Mouse (Mus musculus) brown adipose tissue, adult 24 weeks (tissue): ENCODE data around the gene Sucnr1. TPM values are rescaled to one million over a fixed set of nuclear protein-coding genes. Genes with fewer than 3 reads are reported as not detected.

ENCODE experiments used
- H3K27ac ChIP-seq: fragments of 200-500 bp; replicated peaks from 2 replicates; pipeline ENCODE4 v1.5.1; 2012; ENCODE audit warnings: low read depth, mild to moderate bottlenecking, low read length
- H3K4me1 ChIP-seq: fragments of 200-500 bp; 2 replicates; pipeline ENCODE4 v1.6.1; 2012; ENCODE audit warnings: low read length, mixed read lengths; ENCODE audit not compliant: control insufficient read depth, insufficient read depth, insufficient read length
- H3K4me3 ChIP-seq: fragments of 200-500 bp; 2 replicates; pipeline ENCODE4 v1.5.1; 2012; ENCODE audit warnings: low read depth, mild to moderate bottlenecking, low read length, moderate library complexity; ENCODE audit not compliant: insufficient read depth
- polyA plus RNA-seq: library from polyadenylated mRNA; stranded (reverse); fragments of >200 nt; gene quantifications from 2 replicates; pipeline ENCODE4 v1.2.4, GENCODE M21; 2012; ENCODE audit not compliant: missing spikeins, insufficient read depth, insufficient read length

The Sucnr1 gene
- 15.1 and 17.4 TPM in 2 replicates for polyA plus RNA-seq

DNA sequence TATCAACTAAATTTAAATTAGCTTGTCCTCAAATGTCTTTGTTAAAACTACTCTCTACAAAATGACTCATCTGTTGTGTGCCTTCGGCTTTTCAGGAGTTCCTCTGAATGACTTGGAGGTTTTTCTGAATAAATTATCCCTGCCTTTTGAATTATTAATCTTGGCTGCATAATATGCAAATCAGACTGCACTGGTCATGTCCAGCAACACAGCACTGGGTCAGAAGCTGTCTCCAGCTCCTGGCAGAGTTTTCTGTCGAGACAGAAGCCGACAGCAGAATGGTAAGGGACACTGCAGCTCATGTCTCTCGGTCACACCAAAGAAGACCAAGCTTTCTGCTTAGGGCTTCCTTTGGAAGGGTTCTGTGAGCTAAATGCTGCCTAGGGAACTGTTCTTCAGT is at the start of gene Sucnr1:
Gene Sucnr1, plus strand, starts transcription at position 222 of the 400 bp plus-strand sequence.
- peak within 1 kb of the TSS; percentile 51 for H3K4me3 ChIP-seq

DNA sequence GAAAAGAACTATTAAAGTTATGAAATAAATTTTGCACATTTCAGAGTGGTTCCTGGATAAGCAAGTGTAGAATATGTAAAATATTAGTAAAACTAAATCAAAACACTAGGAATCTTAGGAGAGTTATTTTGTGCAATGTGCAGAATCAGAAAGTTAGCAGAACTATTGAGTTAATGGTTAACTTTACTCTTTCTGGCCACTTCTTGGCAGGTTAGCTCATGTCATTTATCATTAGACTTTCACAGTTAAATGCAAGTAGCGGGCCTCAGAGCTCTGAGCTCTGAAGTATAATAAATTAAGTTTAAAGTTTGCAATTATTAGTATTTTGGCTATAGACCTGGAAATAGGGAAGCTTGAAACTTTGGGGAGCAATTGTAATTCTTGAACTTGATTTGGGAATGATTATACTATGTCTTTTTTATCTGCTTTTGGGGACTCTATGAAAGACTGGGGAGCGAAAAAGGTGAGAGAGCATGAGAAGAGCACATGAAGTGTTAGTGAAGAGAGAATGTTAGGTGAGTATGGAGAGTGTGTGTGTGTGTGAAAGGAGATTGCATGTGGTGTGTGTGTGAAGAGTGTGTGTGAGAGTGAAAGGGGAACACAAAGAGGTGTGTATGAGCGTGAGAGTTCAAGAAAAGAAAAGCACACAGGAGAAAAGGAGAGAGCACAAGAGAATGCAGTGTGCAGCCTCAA is 35.3 kb upstream of the Sucnr1 start:
- no peaks in the 10 kb centered on the region for H3K4me1 ChIP-seq

More for the DNA sequence above, at the start of gene Sucnr1:
- Histone ChIP-seq H3K27ac (peak within 1 kb of the TSS; percentile 55; the same call in 1 of the 2 replicates), H3K4me1 (no peaks in the 10 kb centered on the region)

DNA sequence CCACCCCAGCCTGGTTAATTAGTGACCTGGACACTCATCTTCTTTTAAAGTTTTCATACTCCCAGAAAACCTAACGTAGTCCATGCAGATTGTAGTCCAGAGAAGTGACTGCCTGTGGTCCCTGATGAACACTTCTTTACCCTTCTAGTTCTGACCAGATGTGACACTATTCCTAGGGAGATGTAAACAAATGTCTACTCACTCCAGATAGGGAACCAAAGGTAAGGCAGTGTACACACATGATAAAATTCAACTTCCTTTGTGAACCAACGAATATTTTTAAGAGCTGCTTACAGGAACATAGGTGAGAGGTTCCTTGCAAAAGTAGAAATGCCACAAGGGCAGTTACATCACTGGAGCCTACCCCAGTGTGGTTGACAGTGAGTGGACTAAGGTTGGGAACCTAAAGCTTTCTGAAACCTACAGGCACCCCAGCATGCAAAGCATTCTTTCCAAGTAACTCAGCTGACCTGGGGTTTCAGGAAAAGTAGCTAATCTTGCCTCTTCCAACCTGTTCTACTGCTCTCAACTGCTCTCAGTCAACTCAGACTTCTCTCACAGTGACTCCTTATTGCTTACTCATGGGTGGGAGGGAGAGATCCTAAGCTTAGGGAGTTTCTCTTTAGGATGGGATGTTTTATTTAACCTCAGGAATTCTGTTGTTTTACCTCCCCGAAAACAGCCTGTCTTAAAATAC is 28.3 kb upstream of the Sucnr1 start:
- Histone ChIP-seq H3K27ac (no peak overlapping the region), H3K4me3 (no peak overlapping the region), H3K4me1 (no peaks in the 10 kb centered on the region)

More for the DNA sequence above, 35.3 kb upstream of the Sucnr1 start:
- Histone ChIP-seq H3K27ac (no peak overlapping the region), H3K4me3 (no peak overlapping the region)

DNA sequence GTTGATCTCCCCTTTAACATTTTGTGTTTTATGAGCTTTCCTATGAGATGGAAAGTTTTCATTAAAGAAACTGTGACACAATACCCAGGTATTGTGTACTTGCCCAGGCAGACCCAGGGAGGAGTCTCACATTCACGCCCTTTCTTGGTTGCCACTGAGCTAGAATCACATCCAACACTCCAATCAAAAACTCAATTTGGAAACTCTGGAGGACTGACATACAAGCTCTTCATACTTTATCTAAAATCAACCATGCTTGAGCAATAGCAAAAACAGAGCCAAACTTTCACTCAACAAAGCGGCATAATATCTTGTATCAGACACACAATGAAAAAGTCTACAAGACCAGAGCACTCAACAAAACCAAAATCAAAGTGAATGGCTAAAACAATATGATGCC is 27.7 kb upstream of the Sucnr1 start:
- H3K4me1 ChIP-seq = no peaks in the 10 kb centered on the region
- no peak overlapping the region for H3K4me3 ChIP-seq
- no peak overlapping the region for H3K27ac ChIP-seq

DNA sequence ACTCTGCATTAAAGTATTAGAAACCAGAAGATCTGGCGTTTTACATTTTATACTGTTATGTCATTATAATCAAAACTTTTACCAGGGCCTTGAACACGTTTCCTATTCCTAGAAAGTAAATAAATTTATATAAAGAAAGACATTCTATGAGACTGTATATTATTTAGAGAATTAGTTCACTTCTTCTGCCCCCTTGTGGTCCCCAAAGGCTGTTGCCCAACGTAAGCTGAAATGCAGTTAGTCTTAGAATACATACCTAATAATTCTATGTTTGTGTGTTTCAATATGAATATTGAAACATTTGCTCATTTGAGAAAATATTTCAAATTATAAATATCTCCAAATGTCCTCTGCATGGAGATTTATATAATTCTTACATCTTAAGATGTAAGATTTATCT is 25.2 kb upstream of the Sucnr1 start:
- H3K4me1 ChIP-seq = no peaks in the 10 kb centered on the region
- no peak overlapping the region for H3K4me3 ChIP-seq
- H3K27ac ChIP-seq = no peak overlapping the region

DNA sequence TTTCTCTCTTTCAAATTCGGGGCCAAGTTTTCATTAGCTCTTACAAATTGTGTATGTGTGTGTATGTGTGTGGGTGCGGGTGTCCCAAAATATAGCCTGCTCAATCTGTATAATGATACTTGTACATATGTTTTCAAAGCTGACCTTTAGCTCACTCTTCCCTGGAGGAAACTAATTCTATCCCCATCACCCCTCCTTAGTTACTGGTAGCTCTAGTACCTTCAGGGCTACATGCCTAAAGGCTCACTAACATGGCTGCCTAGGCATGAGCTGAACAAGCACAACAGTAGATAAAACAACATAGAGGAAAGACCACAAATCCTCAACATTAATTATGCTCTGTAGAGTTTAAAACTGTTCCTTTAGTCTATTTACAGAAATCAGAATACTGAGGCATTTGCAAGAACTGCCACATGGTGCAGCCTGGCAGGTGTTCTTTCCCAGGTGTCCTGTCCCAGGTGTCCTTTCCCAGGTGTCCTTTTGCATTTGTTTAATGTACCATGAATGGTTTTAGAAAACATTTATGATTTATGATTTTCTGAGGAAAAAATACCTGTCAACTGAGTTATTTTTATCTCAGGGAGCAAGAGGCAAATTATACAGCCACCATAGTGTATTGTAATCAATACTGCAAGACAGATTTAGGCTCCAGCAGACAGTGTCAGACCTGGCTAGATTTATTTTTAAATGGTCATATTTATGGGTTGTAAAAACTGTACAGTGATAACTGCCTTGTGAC is 24.4 kb upstream of the Sucnr1 start:
- Histone ChIP-seq H3K4me3 (no peak overlapping the region), H3K4me1 (no peaks in the 10 kb centered on the region), H3K27ac (no peak overlapping the region)

DNA sequence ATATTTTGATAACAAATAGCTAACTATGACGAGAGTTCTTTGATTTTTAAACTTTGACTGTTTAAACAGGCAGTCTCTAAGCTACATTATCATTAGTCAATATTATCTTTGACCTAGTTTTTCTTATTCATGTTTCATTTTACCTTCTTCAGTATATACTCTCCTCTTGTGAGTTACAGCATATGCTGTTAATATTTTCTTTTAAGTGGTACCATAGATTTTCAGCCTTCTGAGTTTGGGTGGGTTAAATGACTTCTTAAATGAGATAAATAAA is 23.9 kb upstream of the Sucnr1 start:
- H3K4me1 ChIP-seq = no peaks in the 10 kb centered on the region
- no peak overlapping the region for H3K27ac ChIP-seq
- H3K4me3 ChIP-seq = no peak overlapping the region

DNA sequence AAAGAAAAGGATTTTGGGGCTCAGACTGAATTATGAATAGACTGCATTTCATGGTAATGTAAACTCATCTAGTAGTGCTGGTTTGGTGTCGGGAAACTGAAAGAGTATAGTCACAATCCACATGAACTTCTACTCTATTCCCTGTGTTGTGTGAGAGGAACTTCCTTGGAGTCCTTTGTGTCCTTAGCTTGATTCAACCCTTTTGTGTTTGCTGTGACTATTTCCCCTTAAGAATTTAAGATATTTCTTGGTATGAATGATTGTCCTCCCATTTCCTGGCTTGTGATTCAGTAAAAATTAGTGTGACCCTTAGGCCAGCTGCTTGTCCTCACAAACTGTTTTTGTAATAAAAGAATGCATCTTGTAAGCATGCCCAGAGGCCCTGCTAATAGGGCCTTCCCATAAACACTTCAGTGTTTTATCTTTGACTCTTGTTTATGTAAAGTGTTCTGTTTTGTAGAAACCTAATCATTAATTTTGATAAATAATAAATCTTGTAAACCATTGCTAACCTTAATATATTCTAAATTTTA is 2.7 kb upstream of the Sucnr1 start:
- no peak overlapping the region for H3K4me3 ChIP-seq
- H3K27ac ChIP-seq = no peak overlapping the region
- no peaks in the 10 kb centered on the region for H3K4me1 ChIP-seq

DNA sequence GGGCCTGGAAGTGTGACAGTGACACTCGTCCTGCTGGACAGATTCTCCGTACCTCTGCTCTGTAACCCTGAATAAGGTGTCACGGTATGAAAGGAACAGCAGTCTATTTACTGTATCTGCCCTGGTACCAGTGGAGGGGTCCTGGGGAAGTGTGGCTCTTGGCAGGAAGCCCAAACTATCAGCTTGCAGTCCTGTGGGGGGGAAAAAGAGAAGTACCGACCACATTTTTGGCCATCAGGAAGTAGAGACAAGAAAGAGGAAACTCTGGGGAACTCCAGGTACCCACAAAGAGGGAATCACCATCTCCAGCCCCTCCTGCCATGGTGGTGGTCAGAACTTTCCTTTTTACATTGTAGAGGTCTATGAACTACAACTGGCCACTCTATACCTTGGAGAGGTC is 1.1 kb upstream of the Sucnr1 start:
- Histone ChIP-seq H3K27ac (no peak overlapping the region), H3K4me3 (no peak overlapping the region), H3K4me1 (no peaks in the 10 kb centered on the region)

DNA sequence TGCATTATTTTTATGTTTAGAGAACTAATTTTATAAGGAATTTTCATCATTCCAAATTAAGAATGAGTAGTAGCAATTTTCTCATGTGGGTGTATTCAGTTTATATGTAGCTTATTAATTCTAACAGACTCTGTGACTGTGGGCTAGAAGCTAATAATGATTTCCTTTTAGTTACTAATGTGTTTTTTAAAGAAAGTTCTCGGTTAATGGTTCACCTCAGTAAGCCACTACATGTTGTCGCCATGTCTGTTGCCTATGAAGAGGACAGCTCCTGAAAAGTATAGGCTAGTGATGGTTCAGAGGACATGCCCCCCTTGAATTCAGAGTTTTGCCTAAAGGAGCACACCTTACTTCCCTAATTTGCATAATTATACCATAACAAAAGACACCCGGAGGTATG is 1.1 kb downstream of the Sucnr1 start:
- Histone ChIP-seq H3K27ac (no peak overlapping the region), H3K4me3 (no peak overlapping the region), H3K4me1 (no peaks in the 10 kb centered on the region)

DNA sequence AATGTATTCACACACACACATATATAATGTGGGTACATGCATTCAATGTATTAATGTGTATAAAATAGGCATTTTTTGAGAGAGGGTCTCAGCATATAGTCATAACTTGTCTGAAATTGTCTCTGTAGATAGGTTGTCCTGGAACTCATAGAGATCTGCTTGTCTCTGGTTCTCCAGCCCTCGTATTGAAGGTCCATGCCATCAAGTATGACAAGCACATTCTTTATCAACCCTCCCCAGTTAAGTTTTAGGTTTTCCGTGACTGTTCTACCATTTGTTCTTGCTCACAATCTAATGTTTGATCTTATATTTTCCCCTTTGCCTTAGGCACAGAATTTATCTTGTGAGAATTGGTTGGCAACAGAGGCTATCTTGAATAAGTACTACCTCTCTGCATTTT is 4.1 kb downstream of the Sucnr1 start:
- Histone ChIP-seq H3K4me3 (no peak overlapping the region), H3K4me1 (no peaks in the 10 kb centered on the region), H3K27ac (no peak overlapping the region)

DNA sequence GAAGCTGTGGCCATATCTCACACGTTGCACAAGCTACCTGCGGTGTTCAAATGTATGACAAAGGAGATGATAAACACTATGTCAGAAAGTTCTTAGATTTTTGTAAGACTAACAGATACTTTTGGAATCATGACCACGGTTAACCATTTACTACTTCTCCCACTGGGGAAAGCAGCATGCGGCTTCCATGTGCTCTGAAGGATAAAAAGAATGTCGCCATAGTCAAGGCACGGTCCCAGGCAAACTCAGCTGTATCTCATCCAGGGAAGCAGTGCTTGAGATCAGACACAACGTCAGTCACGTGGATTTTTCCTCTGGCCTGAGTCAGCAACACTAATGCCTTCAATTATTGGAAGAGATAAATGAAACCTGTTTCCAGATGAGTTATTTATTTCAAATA is 9.7 kb downstream of the Sucnr1 start:
- Histone ChIP-seq H3K4me3 (no peak overlapping the region), H3K27ac (peak overlapping the region; percentile 74), H3K4me1 (no peaks in the 10 kb centered on the region)

DNA sequence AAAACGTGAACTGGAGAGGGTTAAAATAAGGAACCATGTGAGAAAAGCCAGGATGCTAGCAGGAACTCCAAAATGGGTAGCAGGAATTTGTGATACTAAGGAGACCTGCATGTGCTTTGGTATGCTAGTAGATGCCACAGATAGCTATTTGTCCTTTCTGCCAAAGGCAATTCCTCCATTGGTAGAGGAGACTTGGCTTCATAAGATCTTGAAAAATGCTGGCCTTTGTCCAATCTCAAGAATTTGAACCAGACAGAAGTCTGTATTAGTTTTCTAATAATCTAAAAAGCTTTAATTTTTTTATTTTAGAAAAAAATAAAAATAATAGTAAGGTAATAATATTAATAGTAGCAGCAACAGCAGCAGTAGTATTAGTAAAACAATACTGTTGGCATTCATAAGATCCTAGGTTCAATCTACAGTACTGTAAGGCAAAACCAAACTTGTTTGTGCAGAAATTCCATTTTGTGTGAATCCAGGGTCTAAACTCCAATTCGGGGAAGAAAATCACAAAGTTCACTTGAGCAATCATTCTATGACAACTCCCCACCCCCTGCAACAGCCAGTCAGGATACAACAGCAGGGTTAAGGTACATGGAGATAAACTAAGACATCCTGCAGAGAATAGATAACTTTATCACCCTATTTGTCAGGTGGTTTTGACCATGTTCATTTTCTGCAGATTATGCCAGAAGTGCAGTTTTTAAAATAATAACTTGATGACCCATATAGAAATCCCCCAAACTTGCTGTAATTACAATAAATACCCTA is 12.9 kb downstream of the Sucnr1 start:
- no peaks in the 10 kb centered on the region for H3K4me1 ChIP-seq
- no peak overlapping the region for H3K4me3 ChIP-seq
- no peak overlapping the region for H3K27ac ChIP-seq

DNA sequence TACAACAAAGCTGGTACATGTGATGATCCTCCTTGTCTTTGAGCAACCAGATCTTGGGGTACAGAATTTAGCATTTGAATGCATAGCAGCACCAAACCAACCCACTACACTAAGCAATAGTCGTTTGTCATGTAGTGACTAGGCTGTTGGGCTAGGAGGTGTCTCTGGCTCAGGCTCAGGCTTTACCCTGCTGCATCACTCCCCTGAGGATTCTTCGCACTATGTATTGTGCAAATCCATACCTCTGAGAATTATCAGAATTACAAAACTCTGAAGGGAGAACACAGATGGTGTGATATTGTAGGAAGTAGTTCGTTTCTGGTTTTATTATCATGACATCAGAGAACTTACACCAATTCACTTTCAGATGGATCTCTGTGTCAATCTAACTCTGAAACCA is 15.3 kb downstream of the Sucnr1 start:
- Histone ChIP-seq H3K27ac (0 out of 2 replicates have a peak overlapping the region, but pooled peaks have one; percentile 4), H3K4me3 (no peak overlapping the region), H3K4me1 (no peaks in the 10 kb centered on the region)

DNA sequence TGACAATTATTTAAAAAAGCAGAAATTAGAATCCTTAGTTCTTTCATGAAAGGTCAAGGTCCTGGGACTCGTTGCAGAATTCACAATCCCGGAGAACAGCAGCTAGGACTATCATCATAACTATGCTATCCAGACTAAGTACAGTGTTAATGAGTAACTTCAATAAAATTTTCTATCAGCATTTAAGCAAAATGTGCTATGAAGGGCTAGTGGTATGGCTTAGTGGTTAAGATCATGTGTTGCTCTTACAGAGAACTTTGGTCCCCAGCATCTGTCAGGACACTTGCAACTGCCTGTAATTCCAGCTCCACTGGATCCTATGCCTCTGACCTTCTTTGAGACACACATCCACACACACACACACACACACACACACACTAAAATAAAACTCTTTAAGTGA is 15.8 kb downstream of the Sucnr1 start:
- H3K4me3 ChIP-seq = no peak overlapping the region
- H3K27ac ChIP-seq = peak overlapping the region; percentile 30; the same call in 1 of the 2 replicates
- H3K4me1 ChIP-seq = no peaks in the 10 kb centered on the region
